Mouse (Mus musculus) heart, postnatal 10 days (tissue): Measurements from ENCODE around the gene Ftcd. TPM values are rescaled to one million over a fixed set of nuclear protein-coding genes. Genes with fewer than 3 reads are reported as not detected.

Source experiments
- DNase-seq, 2 experiments: peaks; one replicate each; pipeline ENCODE4 v3.0.0; 2021
- intact Hi-C: fragments of 180-260 bp; cut with DNase I; formaldehyde crosslinking; loops from one replicate; pipeline ENCODE4 v1.15.1; 2025
- total RNA-seq, 2 experiments: library from RNA; stranded (reverse); gene quantifications; 2 replicates each; pipeline ENCODE4 v1.2.3; 2021

Gene Ftcd
- total RNA-seq: under 1 TPM in 1 of 2 experiments, not detected in 1; 0.45 TPM

DNA sequence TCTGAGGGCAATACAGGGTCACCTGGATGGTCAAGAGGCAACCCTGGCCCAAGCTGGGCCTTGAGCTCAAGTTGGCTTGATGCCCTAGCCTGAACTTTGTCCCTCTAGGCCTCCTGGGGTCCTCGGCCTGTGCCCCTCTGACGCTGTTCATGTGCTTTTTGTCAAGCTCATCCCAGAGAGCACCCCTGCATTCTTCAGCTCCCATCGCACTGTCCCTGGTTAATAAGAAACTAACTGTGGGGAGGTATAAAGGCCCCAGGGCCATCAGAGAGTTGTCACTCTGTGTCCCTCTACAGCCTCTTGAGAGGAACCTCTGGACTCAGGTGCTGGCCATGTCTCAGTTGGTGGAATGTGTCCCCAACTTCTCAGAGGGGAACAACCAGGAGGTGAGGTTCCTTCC is at the start of gene Ftcd:
Gene Ftcd (plus strand): TSS at position 275 of the 400 bp plus-strand sequence.
- DNase-seq: no peak
- intact Hi-C loops: no loop called here

GRCm38 (mm10) chr10:76530922-76531321 is 44.5 kb upstream of the Ftcd start:
- intact Hi-C loops: loop anchor here (5.0 kb wide), 1 partner anchor 201 kb away; no protein-coding TSS in a partner anchor
- no peak for DNase-seq

DNA sequence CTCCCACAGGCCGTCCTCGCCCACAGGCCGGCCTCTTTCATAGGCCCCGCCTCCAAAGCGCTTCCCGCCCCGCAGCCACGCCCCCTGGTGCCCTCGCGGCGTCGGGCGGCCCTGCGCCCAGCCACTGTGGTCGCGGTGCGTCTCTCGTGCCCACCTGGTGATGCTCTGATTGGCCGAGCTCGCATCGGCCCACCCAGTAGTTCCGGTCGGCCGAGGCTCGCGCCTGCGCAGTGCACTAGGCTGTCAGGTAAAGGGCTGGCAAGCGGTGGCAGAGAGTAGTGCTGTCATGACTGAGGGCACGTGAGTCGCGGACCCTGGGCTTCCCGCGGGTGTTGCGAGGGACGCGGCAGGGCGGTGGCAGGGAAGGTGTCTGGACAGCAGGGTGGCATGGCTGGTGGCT is 44.1 kb upstream of the Ftcd start, which contains the start of gene Lss:
Gene Lss (plus strand): TSS at position 214 of the 400 bp plus-strand sequence.
- intact Hi-C loops: loop anchor here (5.0 kb wide), 1 partner anchor 201 kb away; no protein-coding TSS in a partner anchor
- peak; percentile 95 for DNase-seq

DNA sequence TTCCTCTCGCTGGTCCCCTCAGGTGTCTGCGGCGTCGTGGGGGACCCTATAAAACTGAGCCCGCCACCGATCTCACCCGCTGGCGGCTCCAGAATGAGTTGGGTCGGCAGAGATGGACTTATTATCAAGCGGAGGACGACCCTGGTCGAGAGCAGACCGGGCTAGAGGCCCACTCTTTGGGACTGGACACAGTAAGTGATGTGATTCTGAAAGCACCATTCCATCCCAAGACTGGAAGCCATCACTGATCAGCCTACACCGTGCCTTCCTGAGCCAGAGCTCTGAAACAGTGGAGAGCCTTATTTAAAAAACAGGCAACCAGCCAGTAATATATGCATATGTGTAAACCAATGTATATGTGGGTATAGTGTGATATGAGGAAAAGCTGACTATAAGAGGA is 43.6 kb upstream of the Ftcd start:
- DNase-seq: no peak
- intact Hi-C loops: loop anchor here (5.0 kb wide), 1 partner anchor 200 kb away; no protein-coding TSS in a partner anchor

- intact Hi-C loops: no loop called here
- no peak for DNase-seq
These were observed 39.9 kb upstream of the Ftcd start for GRCm38 (mm10) chr10:76535526-76535925.

- no peak for DNase-seq
- intact Hi-C loops: no loop called here
These were observed 37.8 kb upstream of the Ftcd start for GRCm38 (mm10) chr10:76537619-76538018.

DNA sequence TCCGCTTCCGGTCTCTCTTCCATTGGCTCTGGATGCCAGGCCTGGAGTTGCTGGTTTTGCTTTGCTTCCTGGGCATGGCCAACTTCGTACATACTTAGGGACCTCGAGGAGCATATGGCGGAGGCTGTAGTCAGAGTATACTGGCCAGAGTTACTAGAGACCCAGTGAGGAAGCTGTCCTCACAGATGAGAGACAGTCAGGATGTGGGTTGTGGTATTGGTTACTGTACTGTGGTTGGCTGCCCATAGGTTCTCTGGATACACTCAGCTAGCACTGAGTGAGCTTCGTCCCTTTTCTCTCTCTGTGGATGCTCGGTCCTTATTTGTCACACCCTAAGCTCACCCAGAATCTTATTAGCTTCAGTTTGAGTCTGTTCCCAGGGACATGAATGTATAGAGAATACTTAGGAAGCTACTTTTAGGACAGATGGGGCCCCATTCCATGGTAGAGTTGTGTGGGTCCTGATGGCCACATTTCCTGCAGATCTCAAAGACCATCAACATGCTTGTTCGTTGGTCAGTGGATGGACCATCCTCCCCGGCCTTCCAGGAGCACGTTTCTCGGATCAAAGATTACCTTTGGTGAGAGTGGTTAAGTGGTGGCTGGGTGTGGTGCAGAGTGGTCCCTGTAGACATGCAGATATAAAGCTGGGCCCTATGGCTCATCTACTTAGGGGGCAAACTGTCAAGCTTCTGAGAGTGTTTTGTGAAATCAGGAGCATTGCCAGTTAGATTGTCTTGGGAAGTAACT is 33.9 kb upstream of the Ftcd start:
- DNase-seq: no peak
- intact Hi-C loops: no loop called here

- intact Hi-C loops: no loop called here
- DNase-seq: no peak
These were observed 32.6 kb upstream of the Ftcd start for GRCm38 (mm10) chr10:76542636-76543375.

- intact Hi-C loops: no loop called here
These were observed 28.9 kb upstream of the Ftcd start for GRCm38 (mm10) chr10:76546566-76546965.

DNA sequence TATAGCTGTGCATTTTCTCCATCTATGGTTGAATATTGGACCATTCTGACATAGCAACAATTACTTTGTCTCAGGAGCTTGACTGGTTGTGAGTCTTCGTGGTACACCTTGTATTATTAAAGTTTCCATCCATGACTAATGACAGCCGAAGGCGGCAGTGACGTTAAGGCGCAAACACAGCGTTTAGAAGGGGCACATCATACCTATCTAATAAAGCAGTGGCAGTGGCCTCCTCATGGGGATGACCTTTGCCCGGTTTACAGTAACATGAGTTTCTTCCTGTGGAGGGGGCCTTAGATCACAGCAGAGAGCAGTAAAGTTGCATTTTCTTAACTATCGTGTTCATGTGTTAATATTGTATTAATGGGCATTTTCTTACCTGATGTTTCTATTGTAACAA is 27.2 kb upstream of the Ftcd start:
- intact Hi-C loops: no loop called here

More at GRCm38 (mm10) chr10:76546566-76546965, 28.9 kb upstream of the Ftcd start:
- no peak for DNase-seq

DNA sequence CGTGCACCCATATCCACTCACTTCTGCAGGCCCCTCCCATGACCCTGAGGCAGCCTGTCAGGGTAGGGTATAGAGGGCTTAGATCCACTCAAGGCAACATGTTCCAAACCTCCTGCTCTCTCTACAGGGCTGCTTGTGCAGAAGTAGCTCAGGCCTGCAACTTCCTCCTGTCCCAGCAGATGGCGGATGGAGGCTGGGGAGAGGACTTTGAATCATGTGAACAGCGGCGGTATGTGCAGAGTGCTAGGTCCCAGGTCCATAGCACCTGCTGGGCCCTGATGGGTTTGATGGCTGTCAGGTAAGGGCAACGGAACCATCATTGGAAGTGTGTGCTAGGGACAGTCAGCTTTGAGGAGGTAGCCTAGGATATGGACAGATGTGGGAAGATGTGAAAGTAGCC is 25.0 kb upstream of the Ftcd start:
- DNase-seq: peak in 1 of 2 experiments; percentile 21
- intact Hi-C loops: loop anchor here (2.0 kb wide), 2 partner anchors 72 to 184 kb away; partner anchors contain the start of gene Col6a2

More for the DNA sequence above, 27.2 kb upstream of the Ftcd start:
- no peak for DNase-seq

- no peak for DNase-seq
- intact Hi-C loops: loop anchor here (2.0 kb wide), 2 partner anchors 71 to 183 kb away; partner anchors contain the start of gene Col6a2
These were observed 23.9 kb upstream of the Ftcd start for GRCm38 (mm10) chr10:76551556-76551955.

- no peak for DNase-seq
- intact Hi-C loops: no loop called here
These were observed 21.4 kb upstream of the Ftcd start for GRCm38 (mm10) chr10:76554061-76554460.

DNA sequence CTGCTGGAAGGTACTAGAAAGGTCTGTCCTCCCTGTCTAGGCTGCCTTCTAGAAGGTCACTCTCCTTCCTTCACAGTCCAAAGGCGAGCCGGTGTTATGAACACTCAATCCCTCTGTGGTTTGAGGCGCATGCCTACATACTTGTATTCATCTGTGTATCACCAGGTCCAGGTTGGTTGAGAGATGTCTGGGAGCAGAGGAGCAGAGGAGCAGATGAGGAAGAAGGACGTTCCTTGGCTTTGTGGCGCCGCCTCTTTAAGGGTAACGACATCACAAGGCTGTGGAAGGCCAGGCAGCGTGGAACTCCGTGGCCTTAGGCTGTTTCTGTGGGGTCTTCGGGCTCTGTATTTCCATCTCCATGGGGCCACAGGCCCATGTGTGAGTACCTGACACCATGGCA is 13.5 kb upstream of the Ftcd start, which contains the start of gene Spatc1l:
Gene Spatc1l (plus strand): TSS at position 301 of the 400 bp plus-strand sequence.
- intact Hi-C loops: no loop called here
- DNase-seq: no peak

GRCm38 (mm10) chr10:76569996-76570685 is 5.3 kb upstream of the Ftcd start:
- intact Hi-C loops: no loop called here
- no peak for DNase-seq

GRCm38 (mm10) chr10:76571070-76571469 is 4.4 kb upstream of the Ftcd start:
- intact Hi-C loops: no loop called here
- DNase-seq: no peak

GRCm38 (mm10) chr10:76572151-76572550 is 3.3 kb upstream of the Ftcd start:
- intact Hi-C loops: no loop called here
- DNase-seq: no peak

GRCm38 (mm10) chr10:76576920-76577319 is 1.5 kb downstream of the Ftcd start:
- intact Hi-C loops: no loop called here
- no peak for DNase-seq

DNA sequence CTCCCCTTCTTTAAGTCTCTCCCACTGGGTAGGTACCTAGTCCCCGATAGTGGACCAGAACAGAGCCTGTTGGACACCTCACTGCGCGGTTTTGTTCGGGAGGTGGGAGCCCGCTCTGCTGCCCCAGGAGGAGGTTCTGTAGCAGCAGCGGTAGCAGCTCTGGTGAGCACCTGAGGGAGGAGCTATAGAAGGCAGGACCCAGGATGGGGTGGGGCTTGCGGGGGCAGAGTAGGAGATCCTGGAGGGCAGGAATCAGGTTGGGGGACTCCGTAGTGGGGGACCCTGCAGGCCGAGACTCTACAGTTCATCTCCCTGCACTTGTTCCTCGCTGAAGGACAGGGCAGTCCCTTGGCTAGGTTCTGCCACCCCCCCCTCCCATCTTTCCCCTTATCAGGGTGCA is 8.7 kb downstream of the Ftcd start:
- intact Hi-C loops: no loop called here
- no peak for DNase-seq

DNA sequence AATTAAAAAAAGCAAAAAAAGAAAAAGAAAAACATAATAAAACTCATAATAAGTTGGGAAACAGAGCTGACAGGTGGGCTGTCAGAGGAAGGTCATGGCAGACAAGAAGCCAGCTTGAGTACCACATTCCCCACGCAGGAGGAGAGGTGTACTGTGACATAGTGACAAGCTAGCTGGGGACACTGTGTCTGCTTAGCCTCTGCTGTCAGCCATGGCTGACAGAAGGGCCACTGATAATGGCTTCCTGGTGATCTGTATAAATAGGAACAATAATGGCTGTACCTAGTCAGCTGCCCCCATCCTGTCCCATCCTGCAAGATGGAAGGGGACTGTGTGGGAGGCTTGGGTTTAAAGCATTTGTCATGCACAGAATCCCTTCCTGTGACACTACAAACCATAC is 10.7 kb downstream of the Ftcd start:
- intact Hi-C loops: no loop called here
- peak in 1 of 2 experiments; percentile 44 for DNase-seq

- intact Hi-C loops: no loop called here
These were observed 14.7 kb downstream of the Ftcd start for GRCm38 (mm10) chr10:76590197-76590596.

More at GRCm38 (mm10) chr10:76590197-76590596, 14.7 kb downstream of the Ftcd start:
- peak in 1 of 2 experiments; percentile 40 for DNase-seq
